9 mouse cellular contexts compared by ENCODE assay signal in genomic region chr15:4056627-4057026, GRCm38 (mm10). TPM values are rescaled to one million over a fixed set of nuclear protein-coding genes. Genes with fewer than 3 reads are reported as not detected.
DNase-seq lines count a peak whose midpoint lies in the region; ATAC-seq and TF ChIP-seq lines count a peak whose summit lies in the region.
"Had no signal": no experiment of that assay in that cellular context is flagged by ENCODE, and none has a peak within 500 bp of the region (broad histone marks: within the 10 kb centered on the region; RNA-seq: fewer than 3 reads in every experiment).

No protein-coding gene starts in this region.

- peak; percentile 77; the same call in 1 of the 2 replicates for ATAC-seq in limb, embryonic 14.5 days (ENCODE audit: low FRiP score, low read depth)

- H3K27me3 ChIP-seq in limb, embryonic 14.5 days (ENCODE audit: control insufficient read depth, insufficient read depth, low read length): no peaks in the 10 kb centered on the region
- no peaks in the 10 kb centered on the region for H3K27me3 ChIP-seq in limb, embryonic 10.5 days (ENCODE audit: low read depth, poor library complexity, severe bottlenecking)

- 18% methylated on average over 5 of the region's 5 CpGs for WGBS in limb, embryonic 14.5 days
- 37% methylated on average over 5 of the region's 5 CpGs for whole genome bisulfite sequencing in limb, embryonic 10.5 days

- H3K9ac ChIP-seq in limb, embryonic 14.5 days (ENCODE audit: low read depth, low read length, severe bottlenecking): no peak overlapping the region

- H3K4me1 ChIP-seq in limb, embryonic 14.5 days (ENCODE audit: control insufficient read depth, insufficient read depth, low read length): no peaks in the 10 kb centered on the region
- no peaks in the 10 kb centered on the region for H3K4me1 ChIP-seq in limb, embryonic 10.5 days

- peaks cover 42% of the 10 kb centered on the region for H3K36me3 ChIP-seq in limb, embryonic 14.5 days (ENCODE audit: control insufficient read depth, insufficient read depth, low read length)
- H3K36me3 ChIP-seq in limb, embryonic 10.5 days: peaks cover 54% of the 10 kb centered on the region

- no peak for TF ChIP-seq POLR2A in limb, embryonic 14.5 days (IDR thresholded peaks at IDR 0.05; ENCODE audit: borderline replicate concordance, extremely low read depth, insufficient read depth, insufficient read length)

- peak; percentile 17 for DNase-seq in adrenal gland, adult 2 months
- DNase-seq in adrenal gland, postnatal 4 days (ENCODE audit: low spot score in 2 of 2): no peak
- peak; percentile 15 for DNase-seq in limb, embryonic 14.5 days (ENCODE audit: low spot score)
- DNase-seq in limb, embryonic 10.5 days (ENCODE audit: low spot score): no peak
- DNase-seq in cerebellum, postnatal 36 days: peak; percentile 25 to 38
- DNase-seq in kidney, postnatal 14 days: peak; percentile 49
- peak; percentile 23 for DNase-seq in retina, adult 2 months (ENCODE audit: low read depth, low spot score)
- DNase-seq in spleen, postnatal 4 days (ENCODE audit: low spot score in 2 of 2): no peak

- no peak overlapping the region for H3K27ac ChIP-seq in limb, embryonic 14.5 days (replicated peaks; ENCODE audit: low read depth, low read length)
- no peak overlapping the region for H3K27ac ChIP-seq in limb, embryonic 10.5 days
- H3K27ac ChIP-seq: macrophage had no signal

- no peak overlapping the region for H3K4me2 ChIP-seq in limb, embryonic 14.5 days (replicated peaks; ENCODE audit: low read depth, low read length, severe bottlenecking)

- H3K4me3 ChIP-seq in limb, embryonic 14.5 days (replicated peaks; ENCODE audit: low read length): no peak overlapping the region
- no peak overlapping the region for H3K4me3 ChIP-seq in limb, embryonic 10.5 days

- no peaks in the 10 kb centered on the region for H3K9me3 ChIP-seq in limb, embryonic 14.5 days (ENCODE audit: control insufficient read depth, low read length)
- no peaks in the 10 kb centered on the region for H3K9me3 ChIP-seq in limb, embryonic 10.5 days (replicated peaks)

RNA-seq across cellular contexts. Expression of gene Oxct1, which starts 30.4 kb away (rescaled TPM):
- 100 to 1,000 TPM; 203 to 209 TPM for total RNA-seq in adrenal gland, adult 2 months (2021)
- polyA plus RNA-seq in adrenal gland, adult 2 months (2012; rRNA removed): 77.9 and 85.9 TPM in 2 replicates
- 100 to 1,000 TPM in 1 of 2 experiments, 10 to 100 TPM in 1; 79.8 to 111 TPM for total RNA-seq in adrenal gland, postnatal 4 days (2021)
- polyA plus RNA-seq in limb, embryonic 14.5 days (2012; rRNA removed): 58.6 and 75.4 TPM in 2 replicates
- polyA plus RNA-seq in limb, embryonic 14.5 days (2014; fragmentation: Nextera tagmentation; extraction: Ambion mirVana): 252 and 255 TPM in 2 replicates
- 79.0 and 116 TPM in 2 replicates for polyA plus RNA-seq in limb, embryonic 10.5 days (2016; fragmentation: Nextera tagmentation; extraction: Ambion mirVana)

Comparison
In these comparisons a context has a peak if more than half of its experiments do, and no peak if none do; other contexts are left out.
1. DNase-seq: peak in adrenal gland, adult 2 months (single experiment), limb, embryonic 14.5 days (single experiment), cerebellum, postnatal 36 days (2 of 2), kidney, postnatal 14 days (single experiment) and retina, adult 2 months (single experiment); none in adrenal gland, postnatal 4 days (0 of 2), limb, embryonic 10.5 days (single experiment) and spleen, postnatal 4 days (0 of 2).